Mouse (Mus musculus): ENCODE measurements around the gene Pwp2.

DNA sequence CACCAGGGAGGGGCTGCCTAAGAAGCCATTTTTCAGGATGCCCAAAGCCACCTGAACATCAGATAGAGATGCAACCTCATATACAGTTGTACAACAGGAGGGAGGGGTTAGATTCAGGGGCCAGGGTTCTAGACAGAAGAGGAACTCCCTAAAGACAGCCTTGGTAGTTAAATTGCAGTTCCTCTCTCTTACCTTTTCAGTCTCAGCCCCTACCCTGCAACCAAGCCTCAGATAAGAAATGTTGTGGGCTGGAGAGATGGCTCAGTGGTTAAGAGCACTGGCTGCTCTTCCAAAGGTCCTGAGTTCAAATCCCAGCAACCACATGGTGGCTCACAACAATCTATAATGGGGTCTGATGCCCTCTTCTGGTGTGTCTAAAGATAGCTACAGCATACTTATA, 17.2 kb downstream of the Pwp2 start:
- TF ChIP-seq CTCF (IDR thresholded peaks at IDR 0.05) (no peak), EP300 (IDR thresholded peaks at IDR 0.05) (no peak)

Data from lung, postnatal 0 days (tissue).